Mouse (Mus musculus): ENCODE results near the gene Runx3. TPM values are rescaled to one million over a fixed set of nuclear protein-coding genes. Genes with fewer than 3 reads are reported as not detected.
A peak's percentile ranks its signal among the peaks of the same experiment; 100 is the strongest.

The Runx3 gene
- polyA plus RNA-seq, 1 experiment from 2014 or later, result not detected

- 81% methylated on average over 12 of the region's 12 CpGs for WGBS (ENCODE audit: insufficient replicate concordance)
- Histone ChIP-seq H3K27ac (ENCODE audit: low read depth, low read length) (no peak overlapping the region), H3K36me3 (ENCODE audit: control insufficient read depth, insufficient read depth, low read length) (no peaks in the 10 kb centered on the region), H3K9ac (ENCODE audit: low read depth, low read length) (no peak overlapping the region), H3K4me3 (ENCODE audit: low read depth, low read length) (no peak overlapping the region), H3K9me3 (replicated peaks; ENCODE audit: control insufficient read depth, low read length) (no peaks in the 10 kb centered on the region), H3K4me2 (no peak overlapping the region), H3K27me3 (ENCODE audit: control insufficient read depth, insufficient read depth, low read length) (peaks cover 32% of the 10 kb centered on the region), H3K4me1 (ENCODE audit: control insufficient read depth, insufficient read depth, low read length) (no peaks in the 10 kb centered on the region)
- no peak for ATAC-seq (replicated peaks; ENCODE audit: insufficient number of reproducible peaks, low FRiP score, low TSS enrichment)
Observed at GRCm38 (mm10) chr4:135118855-135119474, 1.5 kb upstream of the Runx3 start.

DNA sequence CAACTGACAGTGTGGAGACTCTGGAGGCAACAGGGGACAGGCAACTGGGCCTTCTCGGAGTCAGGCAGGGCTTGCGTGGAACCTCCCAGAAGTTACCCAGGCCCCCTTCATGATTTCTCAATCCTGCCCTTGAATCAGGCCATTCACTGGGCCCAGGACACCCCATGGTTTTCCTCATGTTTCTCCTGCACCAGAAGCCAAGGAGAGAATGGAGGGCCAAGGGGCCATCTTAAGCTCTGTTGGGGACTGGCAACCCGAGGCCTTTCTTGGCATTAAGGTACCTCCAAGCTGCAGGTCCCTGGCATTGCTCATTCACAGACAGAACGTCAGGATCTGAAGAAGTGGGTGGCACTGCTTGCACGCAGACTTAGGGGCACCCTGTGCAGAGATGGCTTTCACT, 3.3 kb downstream of the Runx3 start:
- no peaks in the 10 kb centered on the region for H3K9me3 ChIP-seq (replicated peaks; ENCODE audit: control insufficient read depth, low read length)
- H3K9ac ChIP-seq (ENCODE audit: low read depth, low read length), result no peak overlapping the region
- H3K36me3 ChIP-seq (ENCODE audit: control insufficient read depth, insufficient read depth, low read length), result no peaks in the 10 kb centered on the region
- ATAC-seq (replicated peaks; ENCODE audit: insufficient number of reproducible peaks, low FRiP score, low TSS enrichment), result no peak
- 79% methylated on average over 5 of the region's 5 CpGs for WGBS (ENCODE audit: insufficient replicate concordance)
- no peak overlapping the region for H3K27ac ChIP-seq (ENCODE audit: low read depth, low read length)
- no peaks in the 10 kb centered on the region for H3K4me1 ChIP-seq (ENCODE audit: control insufficient read depth, insufficient read depth, low read length)
- no peak overlapping the region for H3K4me3 ChIP-seq (ENCODE audit: low read depth, low read length)
- H3K4me2 ChIP-seq, result no peak overlapping the region
- H3K27me3 ChIP-seq (ENCODE audit: control insufficient read depth, insufficient read depth, low read length), result peaks cover 38% of the 10 kb centered on the region

GRCm38 (mm10) chr4:135124732-135125131, 4.3 kb downstream of the Runx3 start:
- WGBS (ENCODE audit: insufficient replicate concordance), result 86% methylated on average over 6 of the region's 6 CpGs
- Histone ChIP-seq H3K9ac (ENCODE audit: low read depth, low read length) (no peak overlapping the region), H3K27me3 (ENCODE audit: control insufficient read depth, insufficient read depth, low read length) (peaks cover 44% of the 10 kb centered on the region), H3K36me3 (ENCODE audit: control insufficient read depth, insufficient read depth, low read length) (no peaks in the 10 kb centered on the region), H3K4me3 (ENCODE audit: low read depth, low read length) (no peak overlapping the region), H3K4me1 (ENCODE audit: control insufficient read depth, insufficient read depth, low read length) (no peaks in the 10 kb centered on the region), H3K27ac (ENCODE audit: low read depth, low read length) (no peak overlapping the region), H3K4me2 (no peak overlapping the region), H3K9me3 (replicated peaks; ENCODE audit: control insufficient read depth, low read length) (no peaks in the 10 kb centered on the region)
- no peak for ATAC-seq (replicated peaks; ENCODE audit: insufficient number of reproducible peaks, low FRiP score, low TSS enrichment)

- Histone ChIP-seq H3K9ac (ENCODE audit: low read depth, low read length) (no peak overlapping the region), H3K36me3 (ENCODE audit: control insufficient read depth, insufficient read depth, low read length) (no peaks in the 10 kb centered on the region), H3K9me3 (replicated peaks; ENCODE audit: control insufficient read depth, low read length) (no peaks in the 10 kb centered on the region), H3K27me3 (ENCODE audit: control insufficient read depth, insufficient read depth, low read length) (peaks cover 46% of the 10 kb centered on the region), H3K4me3 (ENCODE audit: low read depth, low read length) (no peak overlapping the region), H3K27ac (ENCODE audit: low read depth, low read length) (no peak overlapping the region), H3K4me1 (ENCODE audit: control insufficient read depth, insufficient read depth, low read length) (no peaks in the 10 kb centered on the region), H3K4me2 (no peak overlapping the region)
- 74% methylated on average over 3 of the region's 3 CpGs for WGBS (ENCODE audit: insufficient replicate concordance)
- no peak for ATAC-seq (replicated peaks; ENCODE audit: insufficient number of reproducible peaks, low FRiP score, low TSS enrichment)
Observed at GRCm38 (mm10) chr4:135125152-135125551, 4.7 kb downstream of the Runx3 start.

DNA sequence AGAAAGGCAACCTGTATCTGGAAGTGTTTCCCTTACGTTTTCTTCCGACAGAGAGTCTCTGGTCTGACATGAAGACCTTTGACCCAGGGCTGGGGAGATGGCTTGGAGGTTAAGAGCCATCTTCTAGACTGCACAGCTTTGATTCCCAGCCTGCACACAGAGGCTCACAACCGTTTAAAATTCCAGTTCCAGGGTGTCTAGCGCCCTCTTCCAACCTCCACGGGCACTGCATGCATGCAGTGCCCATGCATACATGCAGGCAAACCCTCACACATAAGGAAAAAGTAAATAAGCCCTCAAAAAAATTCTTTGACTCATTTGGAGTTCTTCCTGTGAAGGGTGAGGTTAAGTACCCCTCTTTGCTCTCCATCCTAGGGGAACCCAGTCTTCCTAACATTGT, 5.9 kb downstream of the Runx3 start:
- Histone ChIP-seq H3K36me3 (ENCODE audit: control insufficient read depth, insufficient read depth, low read length) (no peaks in the 10 kb centered on the region), H3K4me1 (ENCODE audit: control insufficient read depth, insufficient read depth, low read length) (no peaks in the 10 kb centered on the region), H3K9ac (ENCODE audit: low read depth, low read length) (no peak overlapping the region), H3K9me3 (replicated peaks; ENCODE audit: control insufficient read depth, low read length) (no peaks in the 10 kb centered on the region), H3K4me3 (ENCODE audit: low read depth, low read length) (no peak overlapping the region), H3K27ac (ENCODE audit: low read depth, low read length) (no peak overlapping the region), H3K4me2 (no peak overlapping the region), H3K27me3 (ENCODE audit: control insufficient read depth, insufficient read depth, low read length) (peaks cover 52% of the 10 kb centered on the region)
- ATAC-seq (replicated peaks; ENCODE audit: insufficient number of reproducible peaks, low FRiP score, low TSS enrichment), result no peak
- WGBS (ENCODE audit: insufficient replicate concordance), result 66% methylated on average over 5 of the region's 5 CpGs

GRCm38 (mm10) chr4:135128841-135129520, 8.5 kb downstream of the Runx3 start:
- H3K9me3 ChIP-seq (replicated peaks; ENCODE audit: control insufficient read depth, low read length), result no peaks in the 10 kb centered on the region
- peak overlapping the region; percentile 6; the same call in 1 of the 2 replicates for H3K4me3 ChIP-seq (ENCODE audit: low read depth, low read length)
- no peaks in the 10 kb centered on the region for H3K36me3 ChIP-seq (ENCODE audit: control insufficient read depth, insufficient read depth, low read length)
- no peak overlapping the region for H3K9ac ChIP-seq (ENCODE audit: low read depth, low read length)
- 12% methylated on average over 22 of the region's 22 CpGs for WGBS (ENCODE audit: insufficient replicate concordance)
- ATAC-seq (replicated peaks; ENCODE audit: insufficient number of reproducible peaks, low FRiP score, low TSS enrichment), result no peak
- H3K27me3 ChIP-seq (ENCODE audit: control insufficient read depth, insufficient read depth, low read length), result peaks cover 38% of the 10 kb centered on the region
- H3K4me1 ChIP-seq (ENCODE audit: control insufficient read depth, insufficient read depth, low read length), result no peaks in the 10 kb centered on the region
- peak overlapping the region; percentile 47 for H3K4me2 ChIP-seq
- H3K27ac ChIP-seq (ENCODE audit: low read depth, low read length), result no peak overlapping the region

- ATAC-seq (replicated peaks; ENCODE audit: insufficient number of reproducible peaks, low FRiP score, low TSS enrichment), result no peak
- no peak overlapping the region for H3K4me2 ChIP-seq
- no peak overlapping the region for H3K9ac ChIP-seq (ENCODE audit: low read depth, low read length)
- H3K9me3 ChIP-seq (replicated peaks; ENCODE audit: control insufficient read depth, low read length), result no peaks in the 10 kb centered on the region
- no peak overlapping the region for H3K27ac ChIP-seq (ENCODE audit: low read depth, low read length)
- H3K4me3 ChIP-seq (ENCODE audit: low read depth, low read length), result no peak overlapping the region
- no peaks in the 10 kb centered on the region for H3K36me3 ChIP-seq (ENCODE audit: control insufficient read depth, insufficient read depth, low read length)
- no peaks in the 10 kb centered on the region for H3K4me1 ChIP-seq (ENCODE audit: control insufficient read depth, insufficient read depth, low read length)
- 91% methylated on average over 6 of the region's 6 CpGs for WGBS (ENCODE audit: insufficient replicate concordance)
- peaks cover 48% of the 10 kb centered on the region for H3K27me3 ChIP-seq (ENCODE audit: control insufficient read depth, insufficient read depth, low read length)
Observed at GRCm38 (mm10) chr4:135130156-135130555, 9.7 kb downstream of the Runx3 start.

DNA sequence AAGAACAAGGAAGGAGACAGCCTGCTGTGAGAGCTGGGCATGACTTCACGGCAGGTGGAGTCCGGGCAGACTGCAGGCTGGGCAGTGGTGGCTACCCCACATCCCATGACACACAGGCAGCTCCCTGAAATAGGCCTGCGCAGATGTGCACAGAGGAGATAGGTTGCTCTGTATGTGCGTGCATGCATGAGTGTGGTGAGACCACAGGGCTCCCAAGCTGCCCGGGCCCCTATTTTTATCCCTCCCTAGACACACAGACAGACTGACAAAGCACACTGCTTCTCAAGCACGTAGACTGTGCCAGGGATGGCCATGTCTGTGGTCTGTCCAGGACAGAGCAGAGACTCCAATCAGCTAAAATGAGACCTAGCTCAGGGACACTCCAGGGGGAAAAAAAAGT, 10.7 kb downstream of the Runx3 start:
- no peaks in the 10 kb centered on the region for H3K4me1 ChIP-seq (ENCODE audit: control insufficient read depth, insufficient read depth, low read length)
- H3K4me3 ChIP-seq (ENCODE audit: low read depth, low read length), result no peak overlapping the region
- no peak overlapping the region for H3K4me2 ChIP-seq
- H3K27me3 ChIP-seq (ENCODE audit: control insufficient read depth, insufficient read depth, low read length), result peaks cover 54% of the 10 kb centered on the region
- ATAC-seq (replicated peaks; ENCODE audit: insufficient number of reproducible peaks, low FRiP score, low TSS enrichment), result no peak
- 74% methylated on average over 6 of the region's 6 CpGs for WGBS (ENCODE audit: insufficient replicate concordance)
- no peaks in the 10 kb centered on the region for H3K9me3 ChIP-seq (replicated peaks; ENCODE audit: control insufficient read depth, low read length)
- H3K9ac ChIP-seq (ENCODE audit: low read depth, low read length), result no peak overlapping the region
- H3K36me3 ChIP-seq (ENCODE audit: control insufficient read depth, insufficient read depth, low read length), result no peaks in the 10 kb centered on the region
- H3K27ac ChIP-seq (ENCODE audit: low read depth, low read length), result no peak overlapping the region

GRCm38 (mm10) chr4:135132797-135133196, 12.3 kb downstream of the Runx3 start:
- Histone ChIP-seq H3K9me3 (replicated peaks; ENCODE audit: control insufficient read depth, low read length) (no peaks in the 10 kb centered on the region), H3K27me3 (ENCODE audit: control insufficient read depth, insufficient read depth, low read length) (peaks cover 59% of the 10 kb centered on the region), H3K4me1 (ENCODE audit: control insufficient read depth, insufficient read depth, low read length) (no peaks in the 10 kb centered on the region), H3K36me3 (ENCODE audit: control insufficient read depth, insufficient read depth, low read length) (no peaks in the 10 kb centered on the region), H3K4me2 (no peak overlapping the region), H3K9ac (ENCODE audit: low read depth, low read length) (no peak overlapping the region), H3K27ac (ENCODE audit: low read depth, low read length) (no peak overlapping the region), H3K4me3 (ENCODE audit: low read depth, low read length) (no peak overlapping the region)
- 86% methylated on average over 12 of the region's 12 CpGs for WGBS (ENCODE audit: insufficient replicate concordance)
- ATAC-seq (replicated peaks; ENCODE audit: insufficient number of reproducible peaks, low FRiP score, low TSS enrichment), result no peak
